Mouse (Mus musculus) cortical plate, adult 2 months (tissue): ENCODE results near the gene B3gntl1. TPM values are rescaled to one million over a fixed set of nuclear protein-coding genes. Genes with fewer than 3 reads are reported as not detected.
"Not testable (repeated sequence)": the region's sequence is repeated elsewhere in the genome, so short reads cannot be mapped to it uniquely, and the experiment has no call there.

Experiments used
- H3K27ac ChIP-seq: fragments of 200-500 bp; 2 replicates; pipeline ENCODE4 v1.5.1; 2012; ENCODE audit warnings: low read length, control low read depth, inconsistent platforms; ENCODE audit not compliant: insufficient read depth
- H3K4me1 ChIP-seq: fragments of 200-500 bp; 2 replicates; pipeline ENCODE4 v1.6.1; 2011; ENCODE audit warnings: low read length; ENCODE audit not compliant: control insufficient read depth, insufficient read depth
- H3K4me3 ChIP-seq: fragments of 200-500 bp; 2 replicates; pipeline ENCODE4 v1.5.1; 2011; ENCODE audit warnings: mild to moderate bottlenecking, low read length, control low read depth; ENCODE audit not compliant: insufficient read depth
- CTCF ChIP-seq: fragments of 200-500 bp; IDR thresholded peaks from 2 replicates; pipeline ENCODE4 v1.5.1; 2011; ENCODE audit warnings: mild to moderate bottlenecking, control low read depth, low read length; ENCODE audit not compliant: insufficient read depth; ENCODE audit errors: extremely low read depth
- POLR2A ChIP-seq: fragments of 200-500 bp; IDR thresholded peaks from 2 replicates; pipeline ENCODE4 v1.6.1; 2011; ENCODE audit warnings: mild to moderate bottlenecking, low read length, control low read depth; ENCODE audit not compliant: insufficient read depth; ENCODE audit errors: extremely low read depth
- polyA plus RNA-seq: library from polyadenylated mRNA; depleted of rRNA; stranded (reverse); fragments of >200 nt; gene quantifications from 2 replicates; pipeline ENCODE4 v1.2.3, GENCODE M21; 2012

Gene B3gntl1
- polyA plus RNA-seq, 1 experiment: 7.5 TPM

GRCm38 (mm10) chr11:121661116-121661515 lies 11.8 kb downstream of the B3gntl1 start:
- Histone ChIP-seq H3K27ac (no peak overlapping the region), H3K4me3 (no peak overlapping the region), H3K4me1 (no peaks in the 10 kb centered on the region; the same call in 1 of the 2 replicates)
- TF ChIP-seq CTCF (no peak), POLR2A (no peak)

- not testable (repeated sequence) for H3K27ac ChIP-seq, H3K4me3 ChIP-seq, H3K4me1 ChIP-seq
These were observed 12.3 kb downstream of the B3gntl1 start for GRCm38 (mm10) chr11:121660604-121661003.

GRCm38 (mm10) chr11:121658151-121658550 lies 14.8 kb downstream of the B3gntl1 start:
- TF ChIP-seq POLR2A: no peak
- peak; percentile 20; the same call in 1 of the 2 replicates for TF ChIP-seq CTCF
- Histone ChIP-seq H3K4me1 (peaks cover 7% of the 10 kb centered on the region), H3K27ac (no peak overlapping the region), H3K4me3 (no peak overlapping the region)

GRCm38 (mm10) chr11:121655807-121656511 lies 17.0 kb downstream of the B3gntl1 start:
- no peak for TF ChIP-seq CTCF
- TF ChIP-seq POLR2A: no peak
- no peak overlapping the region for H3K27ac ChIP-seq
- peaks cover 7% of the 10 kb centered on the region for H3K4me1 ChIP-seq
- H3K4me3 ChIP-seq: no peak overlapping the region

GRCm38 (mm10) chr11:121655166-121655806 lies 17.7 kb downstream of the B3gntl1 start:
- H3K4me1 ChIP-seq: peaks cover 7% of the 10 kb centered on the region
- H3K4me3 ChIP-seq: no peak overlapping the region
- TF ChIP-seq CTCF: no peak
- no peak for TF ChIP-seq POLR2A
- H3K27ac ChIP-seq: no peak overlapping the region

- TF ChIP-seq POLR2A (no peak), CTCF (no peak)
- Histone ChIP-seq H3K4me1 (peaks cover 7% of the 10 kb centered on the region), H3K27ac (peak overlapping the region; percentile 31), H3K4me3 (no peak overlapping the region)
These were observed 18.5 kb downstream of the B3gntl1 start for GRCm38 (mm10) chr11:121654406-121654945.

- H3K4me1 ChIP-seq: peaks cover 7% of the 10 kb centered on the region
- H3K27ac ChIP-seq: peak overlapping the region; percentile 21; the same call in 1 of the 2 replicates
- TF ChIP-seq CTCF (no peak), POLR2A (no peak)
These were observed 19.3 kb downstream of the B3gntl1 start for GRCm38 (mm10) chr11:121653631-121654030.

GRCm38 (mm10) chr11:121652547-121653305 lies 20.2 kb downstream of the B3gntl1 start:
- Histone ChIP-seq H3K27ac (no peak overlapping the region), H3K4me3 (no peak overlapping the region), H3K4me1 (peaks cover 7% of the 10 kb centered on the region)
- TF ChIP-seq POLR2A (no peak), CTCF (peak; percentile 57)

More at GRCm38 (mm10) chr11:121653631-121654030, 19.3 kb downstream of the B3gntl1 start:
- no peak overlapping the region for H3K4me3 ChIP-seq

- Histone ChIP-seq H3K27ac (no peak overlapping the region), H3K4me3 (no peak overlapping the region), H3K4me1 (peaks cover 7% of the 10 kb centered on the region)
- TF ChIP-seq CTCF (no peak), POLR2A (no peak)
These were observed 21.0 kb downstream of the B3gntl1 start for GRCm38 (mm10) chr11:121651983-121652382.

- Histone ChIP-seq H3K27ac (no peak overlapping the region), H3K4me3 (no peak overlapping the region), H3K4me1 (peaks cover 7% of the 10 kb centered on the region)
- TF ChIP-seq POLR2A (no peak), CTCF (no peak)
These were observed 21.4 kb downstream of the B3gntl1 start for GRCm38 (mm10) chr11:121651556-121651955.

GRCm38 (mm10) chr11:121650668-121651067 lies 22.3 kb downstream of the B3gntl1 start:
- Histone ChIP-seq H3K4me3 (no peak overlapping the region), H3K4me1 (peaks cover 7% of the 10 kb centered on the region), H3K27ac (no peak overlapping the region)
- no peak for TF ChIP-seq POLR2A
- TF ChIP-seq CTCF: no peak
